Comparison of ENCODE assay signal across 11 mouse cellular contexts in the genomic region with DNA sequence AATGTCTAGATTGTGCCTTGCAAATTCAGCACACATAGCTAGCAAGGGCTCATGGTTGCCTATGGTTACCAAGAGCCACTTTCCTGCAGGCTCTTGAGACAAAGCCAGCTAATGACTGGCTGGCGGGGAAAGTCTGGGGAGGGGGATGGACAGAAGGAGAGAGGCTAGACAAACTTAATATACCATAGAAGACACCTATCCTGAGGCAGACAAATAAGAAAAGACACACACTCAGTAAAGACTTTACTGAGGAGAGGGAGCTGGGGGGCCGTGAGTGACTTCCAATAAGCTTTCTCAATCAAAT.
DNase-seq lines count a peak whose midpoint lies in the region; ATAC-seq and TF ChIP-seq lines count a peak whose summit lies in the region.
"Had no signal": no experiment of that assay in that cellular context is flagged by ENCODE, and none has a peak within 500 bp of the region (broad histone marks: within the 10 kb centered on the region; RNA-seq: fewer than 3 reads in every experiment).

No protein-coding gene starts in this region.

- H3K27me3 ChIP-seq in hindbrain, embryonic 12.5 days = no peaks in the 10 kb centered on the region
- no peaks in the 10 kb centered on the region for H3K27me3 ChIP-seq in midbrain, postnatal 0 days (ENCODE audit: insufficient read depth, low read length)
- no peaks in the 10 kb centered on the region for H3K27me3 ChIP-seq in heart, embryonic 10.5 days (ENCODE audit: insufficient read depth, poor library complexity, severe bottlenecking)
- H3K27me3 ChIP-seq: heart, embryonic 13.5 days; liver, embryonic 15.5 days had no signal

- H3K4me3 ChIP-seq in hindbrain, embryonic 12.5 days = no peak overlapping the region
- H3K4me3 ChIP-seq in midbrain, postnatal 0 days (ENCODE audit: low read depth, low read length) = no peak overlapping the region
- no peak overlapping the region for H3K4me3 ChIP-seq in heart, embryonic 10.5 days
- H3K4me3 ChIP-seq: heart, embryonic 13.5 days; liver, embryonic 15.5 days had no signal

- 42% methylated on average over 2 of the region's 2 CpGs for WGBS in hindbrain, embryonic 12.5 days
- 17% methylated on average over 2 of the region's 2 CpGs for WGBS in midbrain, postnatal 0 days
- 69% methylated on average over 2 of the region's 2 CpGs for WGBS in heart, embryonic 10.5 days

- no peak overlapping the region for H3K9ac ChIP-seq in hindbrain, embryonic 12.5 days
- no peak overlapping the region for H3K9ac ChIP-seq in midbrain, postnatal 0 days (replicated peaks; ENCODE audit: low read length, poor library complexity, severe bottlenecking)
- H3K9ac ChIP-seq: heart, embryonic 13.5 days; liver, embryonic 15.5 days had no signal

- no peaks in the 10 kb centered on the region for H3K9me3 ChIP-seq in hindbrain, embryonic 12.5 days (replicated peaks)
- no peaks in the 10 kb centered on the region for H3K9me3 ChIP-seq in midbrain, postnatal 0 days (ENCODE audit: low read length)
- H3K9me3 ChIP-seq in heart, embryonic 10.5 days = no peaks in the 10 kb centered on the region
- H3K9me3 ChIP-seq: heart, embryonic 13.5 days; liver, embryonic 15.5 days had no signal

- peak overlapping the region; percentile 84 for H3K27ac ChIP-seq in hindbrain, embryonic 12.5 days
- peak overlapping the region; percentile 38 for H3K27ac ChIP-seq in midbrain, postnatal 0 days (ENCODE audit: low read depth, low read length)
- H3K27ac ChIP-seq in heart, embryonic 10.5 days = no peak overlapping the region
- H3K27ac ChIP-seq: heart, embryonic 13.5 days; liver, embryonic 15.5 days had no signal

- DNase-seq in brain, adult 2 months (ENCODE audit: low read depth, low spot score) = peak; percentile 69
- DNase-seq in embryo, embryonic 11 days = peak; percentile 34
- peak; percentile 76 for DNase-seq in midbrain, postnatal 0 days (ENCODE audit: low spot score)
- DNase-seq in heart, embryonic 10.5 days (ENCODE audit: low spot score) = no peak
- DNase-seq in adrenal gland, adult 8-10 months = no peak
- no peak for DNase-seq in heart, adult 8-10 months (ENCODE audit: low spot score)
- DNase-seq: thymus, postnatal 25 days had no signal

- ATAC-seq in hindbrain, embryonic 12.5 days (ENCODE audit: low FRiP score) = peak; percentile 90
- peak; percentile 76 for ATAC-seq in midbrain, postnatal 0 days (ENCODE audit: low FRiP score)
- ATAC-seq: intestine, postnatal 0 days had no signal

- H3K36me3 ChIP-seq in hindbrain, embryonic 12.5 days = no peaks in the 10 kb centered on the region
- H3K36me3 ChIP-seq in midbrain, postnatal 0 days (ENCODE audit: insufficient read depth, low read length) = no peaks in the 10 kb centered on the region
- no peaks in the 10 kb centered on the region for H3K36me3 ChIP-seq in heart, embryonic 10.5 days
- H3K36me3 ChIP-seq: heart, embryonic 13.5 days; liver, embryonic 15.5 days had no signal

- no peak overlapping the region for H3K4me2 ChIP-seq in hindbrain, embryonic 12.5 days (replicated peaks)
- no peak overlapping the region for H3K4me2 ChIP-seq in midbrain, postnatal 0 days (ENCODE audit: low read depth, low read length, poor library complexity, severe bottlenecking)
- H3K4me2 ChIP-seq: heart, embryonic 13.5 days; liver, embryonic 15.5 days had no signal

- H3K4me1 ChIP-seq in hindbrain, embryonic 12.5 days = peaks cover 16% of the 10 kb centered on the region
- peaks cover 8% of the 10 kb centered on the region; the same call in 1 of the 2 replicates for H3K4me1 ChIP-seq in midbrain, postnatal 0 days (ENCODE audit: insufficient read depth, low read length)
- peaks cover 8% of the 10 kb centered on the region; the same call in 1 of the 2 replicates for H3K4me1 ChIP-seq in heart, embryonic 10.5 days
- H3K4me1 ChIP-seq: heart, embryonic 13.5 days; liver, embryonic 15.5 days had no signal

- TF ChIP-seq CTCF in midbrain, postnatal 0 days (IDR thresholded peaks at IDR 0.05) = no peak

Comparison
In these comparisons a context has a peak if more than half of its experiments do, and no peak if none do; other contexts are left out.
1. DNase-seq: peak in brain, adult 2 months (single experiment), embryo, embryonic 11 days (single experiment) and midbrain, postnatal 0 days (single experiment); none in heart, embryonic 10.5 days (single experiment), adrenal gland, adult 8-10 months (single experiment) and heart, adult 8-10 months (single experiment).